Mouse (Mus musculus) monocyte, adult 5-6 weeks (primary cell): ENCODE results near the gene Tmem132b. TPM values are rescaled to one million over a fixed set of nuclear protein-coding genes. Genes with fewer than 3 reads are reported as not detected.

Experiments used
- ATAC-seq: fragments of 153-309, 156-312 bp; replicated peaks from 2 replicates; pipeline ENCODE4 v1.8.0; 2017; ENCODE audit warnings: mild to moderate bottlenecking; ENCODE audit not compliant: low TSS enrichment, insufficient number of reproducible peaks, severe bottlenecking, poor library complexity, low FRiP score
- total RNA-seq: library from RNA; stranded (forward); fragments of 200-1000, 200-491, 200-594 nt; gene quantifications from 3 replicates; pipeline ENCODE4 v1.2.3, GENCODE M21; 2017

Tmem132b gene
- total RNA-seq, 1 experiment from 2014 or later: 0.38 TPM

- no peak for ATAC-seq
Measured at GRCm38 (mm10) chr5:125627816-125628348, 96.3 kb downstream of the Tmem132b start.

- ATAC-seq: no peak
Measured at GRCm38 (mm10) chr5:125634666-125635065, 103.1 kb downstream of the Tmem132b start.

- no peak for ATAC-seq
Measured at GRCm38 (mm10) chr5:125640966-125641365, 109.4 kb downstream of the Tmem132b start.

- ATAC-seq: no peak
Measured at GRCm38 (mm10) chr5:125641531-125642147, 110.1 kb downstream of the Tmem132b start.

GRCm38 (mm10) chr5:125648236-125648635 is 116.7 kb downstream of the Tmem132b start:
- ATAC-seq: no peak

- no peak for ATAC-seq
Measured at GRCm38 (mm10) chr5:125649982-125650381, 118.4 kb downstream of the Tmem132b start.

GRCm38 (mm10) chr5:125658101-125658500 is 126.5 kb downstream of the Tmem132b start:
- ATAC-seq: no peak

GRCm38 (mm10) chr5:125658959-125659749 is 127.6 kb downstream of the Tmem132b start:
- no peak for ATAC-seq

- ATAC-seq: no peak
Measured at GRCm38 (mm10) chr5:125675623-125676022, 144.0 kb downstream of the Tmem132b start.

GRCm38 (mm10) chr5:125676025-125676623 is 144.6 kb downstream of the Tmem132b start:
- ATAC-seq: no peak

- ATAC-seq: no peak
Measured at GRCm38 (mm10) chr5:125680889-125681288, 149.3 kb downstream of the Tmem132b start.

GRCm38 (mm10) chr5:125683491-125683890 is 151.9 kb downstream of the Tmem132b start:
- ATAC-seq: no peak

- no peak for ATAC-seq
Measured at GRCm38 (mm10) chr5:125685681-125686331, 154.2 kb downstream of the Tmem132b start.

GRCm38 (mm10) chr5:125692538-125692937 is 161.0 kb downstream of the Tmem132b start:
- no peak for ATAC-seq

GRCm38 (mm10) chr5:125699395-125699794 is 167.8 kb downstream of the Tmem132b start:
- ATAC-seq: no peak

GRCm38 (mm10) chr5:125700234-125700633 is 168.7 kb downstream of the Tmem132b start:
- no peak for ATAC-seq

GRCm38 (mm10) chr5:125705379-125705778 is 173.8 kb downstream of the Tmem132b start:
- ATAC-seq: no peak

- ATAC-seq: no peak
Measured at GRCm38 (mm10) chr5:125709160-125709559, 177.6 kb downstream of the Tmem132b start.

- ATAC-seq: no peak
Measured at GRCm38 (mm10) chr5:125726815-125727214, 195.2 kb downstream of the Tmem132b start.
